Mouse (Mus musculus): ENCODE measurements around the gene Surf6. TPM values are rescaled to one million over a fixed set of nuclear protein-coding genes. Genes with fewer than 3 reads are reported as not detected.
"Not testable (repeated sequence)": the region's sequence is repeated elsewhere in the genome, so short reads cannot be mapped to it uniquely, and the experiment has no call there.

Gene Surf6
- polyA plus RNA-seq, 1 experiment from 2014 or later = 31.1 TPM

GRCm38 (mm10) chr2:26906431-26906830 is 3.8 kb upstream of the Surf6 start:
- no peaks in the 10 kb centered on the region for H3K27me3 ChIP-seq (replicated peaks; ENCODE audit: control insufficient read depth, insufficient read depth, low read length)
- H3K36me3 ChIP-seq (ENCODE audit: control insufficient read depth, insufficient read depth, low read length) = peaks cover 18% of the 10 kb centered on the region
- ATAC-seq = no peak
- 97% methylated on average over 3 of the region's 3 CpGs for WGBS
- no peak overlapping the region for H3K27ac ChIP-seq (ENCODE audit: low read depth, low read length)
- no peak overlapping the region for H3K4me2 ChIP-seq (ENCODE audit: low read length)
- H3K4me1 ChIP-seq (ENCODE audit: control insufficient read depth, insufficient read depth, low read depth, low read length) = peaks cover 34% of the 10 kb centered on the region
- H3K9me3 ChIP-seq (ENCODE audit: control insufficient read depth, low read length) = no peaks in the 10 kb centered on the region
- H3K9ac ChIP-seq (ENCODE audit: low read depth, low read length) = no peak overlapping the region
- no peak overlapping the region for H3K4me3 ChIP-seq (ENCODE audit: low read length)

DNA sequence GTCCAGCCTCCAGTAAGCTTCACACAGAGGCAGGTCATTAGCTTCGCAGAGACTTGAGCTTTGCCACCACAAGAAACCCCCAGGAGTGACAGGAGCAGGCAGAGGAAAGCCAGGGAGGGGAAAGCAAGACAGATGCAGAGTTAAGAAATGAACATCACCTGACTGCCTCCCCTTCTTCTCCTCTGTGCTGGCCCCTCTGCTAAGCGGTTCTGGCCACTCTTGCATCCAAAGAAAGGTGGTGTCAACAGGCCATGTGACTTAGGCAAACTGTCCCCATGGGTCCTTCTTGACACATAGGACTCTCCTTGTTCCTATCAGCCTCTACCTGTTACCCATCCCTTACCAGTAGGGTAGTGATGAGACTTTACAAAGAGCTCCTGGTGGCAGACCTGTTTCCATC is 3.3 kb upstream of the Surf6 start:
- no peak overlapping the region for H3K27ac ChIP-seq (ENCODE audit: low read depth, low read length)
- no peaks in the 10 kb centered on the region for H3K9me3 ChIP-seq (ENCODE audit: control insufficient read depth, low read length)
- H3K4me1 ChIP-seq (ENCODE audit: control insufficient read depth, insufficient read depth, low read depth, low read length) = peaks cover 36% of the 10 kb centered on the region
- peaks cover 18% of the 10 kb centered on the region for H3K36me3 ChIP-seq (ENCODE audit: control insufficient read depth, insufficient read depth, low read length)
- 88% methylated on average over 2 of the region's 2 CpGs for WGBS
- no peaks in the 10 kb centered on the region for H3K27me3 ChIP-seq (replicated peaks; ENCODE audit: control insufficient read depth, insufficient read depth, low read length)
- no peak overlapping the region for H3K4me2 ChIP-seq (ENCODE audit: low read length)
- no peak overlapping the region for H3K4me3 ChIP-seq (ENCODE audit: low read length)
- ATAC-seq = no peak
- H3K9ac ChIP-seq (ENCODE audit: low read depth, low read length) = no peak overlapping the region

DNA sequence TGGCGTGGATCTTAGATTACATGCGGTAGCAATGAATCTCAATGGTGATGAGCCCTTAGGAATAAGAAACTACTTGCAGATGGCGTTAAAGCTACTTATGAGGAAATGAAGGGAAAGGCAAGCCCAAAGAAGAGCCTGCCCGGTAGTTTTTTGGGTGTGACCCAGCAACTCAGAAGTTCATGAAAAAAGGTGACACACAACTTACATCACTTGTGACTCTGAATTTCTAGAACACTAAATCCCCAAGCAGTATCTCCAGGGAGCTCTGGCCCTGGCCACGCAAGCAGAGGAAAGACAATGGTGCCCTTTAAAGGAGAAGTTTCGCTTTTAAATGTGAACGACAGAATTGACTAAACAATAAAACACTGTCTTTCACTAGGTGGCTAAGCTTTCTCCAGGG is 632 bp upstream of the Surf6 start:
- Histone ChIP-seq H3K9me3 (ENCODE audit: control insufficient read depth, low read length) (no peaks in the 10 kb centered on the region), H3K27ac (ENCODE audit: low read depth, low read length) (peak overlapping the region; percentile 90), H3K36me3 (ENCODE audit: control insufficient read depth, insufficient read depth, low read length) (peaks cover 28% of the 10 kb centered on the region), H3K9ac (ENCODE audit: low read depth, low read length) (peak overlapping the region; percentile 85), H3K4me2 (ENCODE audit: low read length) (peak overlapping the region; percentile 71), H3K27me3 (replicated peaks; ENCODE audit: control insufficient read depth, insufficient read depth, low read length) (no peaks in the 10 kb centered on the region), H3K4me3 (ENCODE audit: low read length) (peak overlapping the region; percentile 88), H3K4me1 (ENCODE audit: control insufficient read depth, insufficient read depth, low read depth, low read length) (peaks cover 21% of the 10 kb centered on the region)
- no peak for ATAC-seq
- WGBS = 5% methylated on average over 7 of the region's 7 CpGs

DNA sequence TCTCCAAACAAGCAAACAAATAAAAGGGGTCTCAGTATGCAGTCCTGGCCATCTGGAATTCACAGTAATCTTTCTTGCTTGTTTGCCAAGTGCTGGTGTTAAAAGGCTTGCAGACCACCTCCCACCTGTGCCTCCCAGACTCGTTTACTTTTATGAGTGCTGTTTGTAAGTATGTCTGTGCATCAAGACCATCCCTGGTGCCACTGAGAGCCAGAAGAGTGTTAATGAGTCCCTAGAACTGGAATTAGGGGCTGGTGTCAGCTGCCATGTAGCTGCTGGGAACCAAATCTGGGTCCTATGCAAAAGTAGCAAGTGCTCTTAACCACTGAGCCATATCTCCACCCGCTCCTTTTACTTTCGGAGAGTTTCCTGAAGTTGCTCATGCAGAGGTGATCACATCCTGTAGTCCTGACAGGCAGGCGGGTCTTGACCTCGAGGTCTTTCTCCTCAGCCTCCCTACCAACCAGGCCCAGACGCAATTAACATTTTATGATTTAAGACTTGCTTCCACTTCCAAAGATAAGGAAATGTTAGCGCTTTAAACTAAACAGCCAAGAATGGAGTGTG is 762 bp downstream of the Surf6 start:
- Histone ChIP-seq H3K9ac (ENCODE audit: low read depth, low read length) (peak overlapping the region; percentile 85), H3K4me1 (ENCODE audit: control insufficient read depth, insufficient read depth, low read depth, low read length) (peaks cover 19% of the 10 kb centered on the region), H3K4me2 (ENCODE audit: low read length) (peak overlapping the region; percentile 71), H3K36me3 (ENCODE audit: control insufficient read depth, insufficient read depth, low read length) (peaks cover 30% of the 10 kb centered on the region), H3K27me3 (replicated peaks; ENCODE audit: control insufficient read depth, insufficient read depth, low read length) (no peaks in the 10 kb centered on the region), H3K27ac (ENCODE audit: low read depth, low read length) (no peak overlapping the region), H3K9me3 (ENCODE audit: control insufficient read depth, low read length) (no peaks in the 10 kb centered on the region), H3K4me3 (ENCODE audit: low read length) (peak overlapping the region; percentile 88)
- ATAC-seq = no peak
- WGBS = 15% methylated on average over 7 of the region's 7 CpGs

DNA sequence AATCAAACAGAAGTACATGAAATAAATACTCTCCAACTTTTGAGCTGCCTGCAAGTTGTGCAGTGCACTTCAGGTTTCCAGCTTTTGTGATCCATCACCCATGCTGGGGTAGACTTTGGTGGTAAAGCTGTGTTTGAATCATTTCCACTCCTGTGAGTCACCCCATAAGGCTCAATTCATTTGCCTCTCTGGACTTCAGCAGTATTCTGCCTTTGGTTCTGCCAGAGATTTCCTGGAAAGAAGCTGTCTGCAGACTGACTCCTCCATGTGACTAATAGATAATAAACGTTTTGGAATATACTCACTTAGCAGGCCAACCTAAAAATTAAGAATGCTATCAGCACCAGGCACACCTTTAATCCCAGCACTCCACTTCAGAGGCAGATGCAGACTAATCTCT is 1.9 kb downstream of the Surf6 start:
- no peak overlapping the region for H3K27ac ChIP-seq (ENCODE audit: low read depth, low read length)
- peaks cover 29% of the 10 kb centered on the region for H3K36me3 ChIP-seq (ENCODE audit: control insufficient read depth, insufficient read depth, low read length)
- H3K4me1 ChIP-seq (ENCODE audit: control insufficient read depth, insufficient read depth, low read depth, low read length) = peaks cover 19% of the 10 kb centered on the region
- no peak overlapping the region for H3K4me2 ChIP-seq (ENCODE audit: low read length)
- no peak for ATAC-seq
- H3K4me3 ChIP-seq (ENCODE audit: low read length) = no peak overlapping the region
- WGBS = 75% methylated on average over 1 of the region's 1 CpGs
- H3K9me3 ChIP-seq (ENCODE audit: control insufficient read depth, low read length) = no peaks in the 10 kb centered on the region
- H3K27me3 ChIP-seq (replicated peaks; ENCODE audit: control insufficient read depth, insufficient read depth, low read length) = no peaks in the 10 kb centered on the region
- H3K9ac ChIP-seq (ENCODE audit: low read depth, low read length) = no peak overlapping the region

DNA sequence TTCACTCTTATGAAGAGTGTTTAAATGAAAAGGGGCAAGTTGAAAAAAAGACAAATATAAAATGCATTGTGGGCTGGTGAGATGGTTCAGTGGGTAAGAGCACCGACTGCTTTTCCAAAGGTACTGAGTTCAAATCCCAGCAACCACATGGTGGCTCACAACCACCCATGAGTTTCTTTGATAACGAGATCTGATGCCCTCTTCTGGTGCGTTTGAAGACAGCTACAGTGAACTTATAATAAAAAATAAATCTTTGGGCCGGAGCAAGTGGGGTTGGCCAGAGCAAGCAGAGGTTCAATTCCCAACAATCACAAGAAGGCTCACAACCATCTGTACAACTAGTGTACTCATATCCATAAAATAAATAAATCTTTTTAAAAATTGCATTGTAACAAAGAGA is 6.8 kb downstream of the Surf6 start:
- Histone ChIP-seq H3K9me3 (ENCODE audit: control insufficient read depth, low read length) (no peaks in the 10 kb centered on the region), H3K27me3 (replicated peaks; ENCODE audit: control insufficient read depth, insufficient read depth, low read length) (no peaks in the 10 kb centered on the region), H3K36me3 (ENCODE audit: control insufficient read depth, insufficient read depth, low read length) (peaks cover 49% of the 10 kb centered on the region), H3K9ac (ENCODE audit: low read depth, low read length) (no peak overlapping the region), H3K4me3 (ENCODE audit: low read length) (no peak overlapping the region), H3K4me1 (ENCODE audit: control insufficient read depth, insufficient read depth, low read depth, low read length) (no peaks in the 10 kb centered on the region), H3K27ac (ENCODE audit: low read depth, low read length) (no peak overlapping the region), H3K4me2 (ENCODE audit: low read length) (no peak overlapping the region)
- ATAC-seq = no peak
- 94% methylated on average over 4 of the region's 4 CpGs for WGBS

DNA sequence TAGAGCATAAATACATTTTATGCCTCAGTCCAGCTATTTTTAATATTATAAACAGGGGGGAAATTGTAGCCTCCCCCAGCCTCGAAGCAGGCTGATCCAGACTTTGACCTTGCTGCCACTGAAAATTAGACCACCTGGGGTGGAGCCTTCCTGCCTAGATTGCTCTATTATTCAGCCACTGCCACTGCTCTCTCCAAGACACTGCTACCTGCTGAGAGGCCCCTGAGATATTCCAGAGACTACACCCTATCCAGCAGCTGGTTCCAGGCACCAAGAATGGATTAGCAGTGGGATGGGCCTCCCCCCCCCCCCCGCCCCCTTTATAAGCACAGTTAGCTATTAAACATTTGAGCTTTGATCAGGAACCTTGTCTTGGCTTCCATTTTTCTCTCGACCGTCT is 16.5 kb downstream of the Surf6 start:
- H3K27me3 ChIP-seq (replicated peaks; ENCODE audit: control insufficient read depth, insufficient read depth, low read length); H3K9me3 ChIP-seq (ENCODE audit: control insufficient read depth, low read length); H3K27ac ChIP-seq (ENCODE audit: low read depth, low read length); H3K4me2 ChIP-seq (ENCODE audit: low read length); H3K4me1 ChIP-seq (ENCODE audit: control insufficient read depth, insufficient read depth, low read depth, low read length); H3K9ac ChIP-seq (ENCODE audit: low read depth, low read length); H3K4me3 ChIP-seq (ENCODE audit: low read length); ATAC-seq: not testable (repeated sequence)
- H3K36me3 ChIP-seq (ENCODE audit: control insufficient read depth, insufficient read depth, low read length) = peaks cover 15% of the 10 kb centered on the region
- 42% methylated on average over 4 of the region's 4 CpGs for WGBS

DNA sequence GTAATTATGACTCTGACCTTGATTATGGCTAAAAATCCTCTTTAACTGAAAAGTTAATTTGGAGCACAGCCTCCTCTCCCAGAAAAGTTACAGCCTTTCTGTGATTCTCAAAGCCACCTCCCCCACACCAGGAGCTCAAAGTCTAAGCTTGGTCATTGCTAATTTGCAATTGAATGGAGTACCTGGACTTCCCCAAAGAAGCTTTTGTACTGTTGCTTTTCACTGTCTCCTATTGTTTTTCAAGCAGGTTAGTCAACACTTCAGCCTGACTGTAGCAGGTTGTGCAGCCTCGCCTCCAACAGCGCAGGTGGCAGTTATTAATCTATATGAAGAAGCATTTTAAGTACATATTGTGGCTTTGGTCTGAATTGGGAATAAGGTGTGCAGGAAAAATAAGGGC is 17.1 kb downstream of the Surf6 start:
- H3K4me1 ChIP-seq (ENCODE audit: control insufficient read depth, insufficient read depth, low read depth, low read length); H3K9ac ChIP-seq (ENCODE audit: low read depth, low read length); H3K4me2 ChIP-seq (ENCODE audit: low read length); H3K27me3 ChIP-seq (replicated peaks; ENCODE audit: control insufficient read depth, insufficient read depth, low read length); H3K27ac ChIP-seq (ENCODE audit: low read depth, low read length); H3K36me3 ChIP-seq (ENCODE audit: control insufficient read depth, insufficient read depth, low read length); H3K4me3 ChIP-seq (ENCODE audit: low read length); H3K9me3 ChIP-seq (ENCODE audit: control insufficient read depth, low read length); ATAC-seq: not testable (repeated sequence)
- 80% methylated on average over 2 of the region's 2 CpGs for WGBS

GRCm38 (mm10) chr2:26878571-26878970 is 24.1 kb downstream of the Surf6 start:
- H3K27me3 ChIP-seq (replicated peaks; ENCODE audit: control insufficient read depth, insufficient read depth, low read length) = no peaks in the 10 kb centered on the region
- no peak overlapping the region for H3K4me3 ChIP-seq (ENCODE audit: low read length)
- H3K36me3 ChIP-seq (ENCODE audit: control insufficient read depth, insufficient read depth, low read length) = no peaks in the 10 kb centered on the region
- H3K9me3 ChIP-seq (ENCODE audit: control insufficient read depth, low read length) = peaks cover 3% of the 10 kb centered on the region; the same call in 1 of the 2 replicates
- no peak overlapping the region for H3K9ac ChIP-seq (ENCODE audit: low read depth, low read length)
- ATAC-seq = no peak
- H3K4me2 ChIP-seq (ENCODE audit: low read length) = no peak overlapping the region
- no peak overlapping the region for H3K27ac ChIP-seq (ENCODE audit: low read depth, low read length)
- H3K4me1 ChIP-seq (ENCODE audit: control insufficient read depth, insufficient read depth, low read depth, low read length) = no peaks in the 10 kb centered on the region

- Histone ChIP-seq H3K27ac (ENCODE audit: low read depth, low read length) (no peak overlapping the region), H3K4me2 (ENCODE audit: low read length) (no peak overlapping the region), H3K27me3 (replicated peaks; ENCODE audit: control insufficient read depth, insufficient read depth, low read length) (no peaks in the 10 kb centered on the region), H3K4me3 (ENCODE audit: low read length) (no peak overlapping the region), H3K36me3 (ENCODE audit: control insufficient read depth, insufficient read depth, low read length) (no peaks in the 10 kb centered on the region), H3K9ac (ENCODE audit: low read depth, low read length) (no peak overlapping the region), H3K4me1 (ENCODE audit: control insufficient read depth, insufficient read depth, low read depth, low read length) (no peaks in the 10 kb centered on the region), H3K9me3 (ENCODE audit: control insufficient read depth, low read length) (no peaks in the 10 kb centered on the region)
- no peak for ATAC-seq
- 57% methylated on average over 6 of the region's 6 CpGs for WGBS
Measured at GRCm38 (mm10) chr2:26870666-26871065, 32.0 kb downstream of the Surf6 start.

Measured in hindbrain, embryonic 16.5 days (tissue).